ENCODE assay signal across 29 mouse cellular contexts in genomic region chr15:51234873-51235272, GRCm38 (mm10).
"Had no signal": no experiment of that assay in that cellular context is flagged by ENCODE, and none has a peak within 500 bp of the region (broad histone marks: within the 10 kb centered on the region; RNA-seq: fewer than 3 reads in every experiment).

No protein-coding gene starts in this region.

- DNase-seq: forebrain, postnatal 0 days; gastrocnemius, adult 2 months; gastrocnemius, postnatal 10 days; gastrocnemius, postnatal 25 days; heart, adult 11 months; heart, adult 2 months; heart, postnatal 14 days; heart, postnatal 36 days; kidney, adult 18-20 months; kidney, postnatal 10 days; kidney, postnatal 25 days; kidney, postnatal 4 days; layer of hippocampus, postnatal 36 days; left cerebral cortex, postnatal 4 days had no signal

- H3K4me1 ChIP-seq: heart, embryonic 13.5 days; heart, embryonic 15.5 days; hindbrain, embryonic 10.5 days; hindbrain, embryonic 12.5 days; intestine, embryonic 15.5 days; limb, embryonic 13.5 days; limb, embryonic 15.5 days; liver, embryonic 12.5 days had no signal

- H3K27me3 ChIP-seq: heart, embryonic 13.5 days; heart, embryonic 15.5 days; hindbrain, embryonic 12.5 days; intestine, embryonic 15.5 days; limb, embryonic 13.5 days; limb, embryonic 15.5 days; liver, embryonic 12.5 days had no signal

- H3K36me3 ChIP-seq: heart, embryonic 13.5 days; heart, embryonic 15.5 days; hindbrain, embryonic 10.5 days; hindbrain, embryonic 12.5 days; intestine, embryonic 15.5 days; limb, embryonic 13.5 days; limb, embryonic 15.5 days; liver, embryonic 12.5 days had no signal

- ATAC-seq: forebrain, postnatal 0 days; hindbrain, embryonic 16.5 days; inflammation-experienced regulatory T-cells, adult 6 months; intestine, embryonic 15.5 days; intestine, postnatal 0 days; liver, embryonic 12.5 days had no signal

- H3K9ac ChIP-seq: forebrain, postnatal 0 days; heart, embryonic 13.5 days; heart, embryonic 15.5 days; hindbrain, embryonic 12.5 days; hindbrain, embryonic 14.5 days; intestine, embryonic 15.5 days; limb, embryonic 13.5 days; limb, embryonic 15.5 days; liver, embryonic 12.5 days; liver, embryonic 14.5 days had no signal

- H3K4me3 ChIP-seq: gastrocnemius, adult 2 months; heart, adult 2 months; heart, embryonic 13.5 days; heart, embryonic 15.5 days; hindbrain, embryonic 10.5 days; hindbrain, embryonic 12.5 days; intestine, embryonic 15.5 days; layer of hippocampus, adult 2 months; limb, embryonic 13.5 days; limb, embryonic 15.5 days; liver, embryonic 12.5 days had no signal

- H3K27ac ChIP-seq: gastrocnemius, adult 2 months; heart, adult 2 months; heart, embryonic 13.5 days; heart, embryonic 15.5 days; hindbrain, embryonic 10.5 days; hindbrain, embryonic 12.5 days; hindbrain, embryonic 14.5 days; intestine, embryonic 15.5 days; layer of hippocampus, adult 2 months; limb, embryonic 13.5 days; limb, embryonic 15.5 days; liver, embryonic 12.5 days; liver, embryonic 14.5 days had no signal

- H3K9me3 ChIP-seq: heart, embryonic 13.5 days; heart, embryonic 15.5 days; hindbrain, embryonic 10.5 days; hindbrain, embryonic 12.5 days; intestine, embryonic 15.5 days; limb, embryonic 13.5 days; limb, embryonic 15.5 days; liver, embryonic 12.5 days had no signal

- H3K4me2 ChIP-seq: heart, embryonic 11.5 days; heart, embryonic 13.5 days; heart, embryonic 15.5 days; hindbrain, embryonic 12.5 days; hindbrain, embryonic 14.5 days; intestine, embryonic 15.5 days; limb, embryonic 13.5 days; limb, embryonic 15.5 days; liver, embryonic 12.5 days had no signal
